Mouse (Mus musculus): Measurements from ENCODE around the gene Tceal1. TPM values are rescaled to one million over a fixed set of nuclear protein-coding genes. Genes with fewer than 3 reads are reported as not detected.

Gene Tceal1
- polyA plus RNA-seq, 1 experiment from 2014 or later, result 1.0 TPM

Other genes with a start within 250 kb of the Tceal1 start
- not detected in 2 replicates for gene Kir3dl1, start 190.0 kb upstream of the Tceal1 start, polyA plus RNA-seq (2016; fragmentation: Nextera tagmentation; extraction: Ambion mirVana)
- gene Kir3dl2, start 163.9 kb upstream of the Tceal1 start, polyA plus RNA-seq (2016; fragmentation: Nextera tagmentation; extraction: Ambion mirVana), result not detected in 2 replicates
- 1.0 and 1.2 TPM in 2 replicates for gene Tceal3, start 117.1 kb upstream of the Tceal1 start, polyA plus RNA-seq (2016; fragmentation: Nextera tagmentation; extraction: Ambion mirVana)
- 261 and 263 TPM in 2 replicates for gene Morf4l2, start 35.7 kb downstream of the Tceal1 start, polyA plus RNA-seq (2016; fragmentation: Nextera tagmentation; extraction: Ambion mirVana)
- gene Glra4, start 72.2 kb downstream of the Tceal1 start, polyA plus RNA-seq (2016; fragmentation: Nextera tagmentation; extraction: Ambion mirVana), result not detected in 2 replicates
- gene Plp1, start 114.7 kb downstream of the Tceal1 start, polyA plus RNA-seq (2016; fragmentation: Nextera tagmentation; extraction: Ambion mirVana), result 0.91 and 1.0 TPM in 2 replicates
- not detected in 2 replicates for gene Rab9b, start 160.8 kb downstream of the Tceal1 start, polyA plus RNA-seq (2016; fragmentation: Nextera tagmentation; extraction: Ambion mirVana)
- not detected in 2 replicates for gene H2bfm, start 219.3 kb downstream of the Tceal1 start, polyA plus RNA-seq (2016; fragmentation: Nextera tagmentation; extraction: Ambion mirVana)